Mouse (Mus musculus): Measurements from ENCODE around the gene Cpsf6.

Gene Cpsf6

DNA sequence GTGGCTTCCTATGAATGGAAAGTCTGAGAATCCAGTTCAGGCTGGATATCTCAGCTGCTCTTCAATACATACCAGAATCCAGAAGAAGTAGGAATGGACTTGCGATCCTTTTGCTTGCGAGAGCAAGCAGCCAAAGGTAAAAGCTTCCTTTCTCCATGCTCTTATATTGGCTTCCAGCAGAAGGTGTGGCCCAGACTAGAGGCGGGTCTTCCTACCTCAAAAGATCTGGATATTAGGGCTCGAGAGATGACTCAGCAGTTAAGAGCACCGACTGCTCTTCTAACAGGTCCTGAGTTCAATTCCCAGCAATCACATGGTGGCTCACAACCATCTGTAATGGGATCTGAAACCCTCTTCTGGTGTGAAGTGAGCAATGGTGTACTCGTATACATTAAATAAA lies at the start of gene Cpsf6:
Gene Cpsf6 (minus strand): TSS at position 108 of the 400 bp plus-strand sequence.
- no peak for DNase-seq (ENCODE audit: low spot score in 2 of 2)

DNA sequence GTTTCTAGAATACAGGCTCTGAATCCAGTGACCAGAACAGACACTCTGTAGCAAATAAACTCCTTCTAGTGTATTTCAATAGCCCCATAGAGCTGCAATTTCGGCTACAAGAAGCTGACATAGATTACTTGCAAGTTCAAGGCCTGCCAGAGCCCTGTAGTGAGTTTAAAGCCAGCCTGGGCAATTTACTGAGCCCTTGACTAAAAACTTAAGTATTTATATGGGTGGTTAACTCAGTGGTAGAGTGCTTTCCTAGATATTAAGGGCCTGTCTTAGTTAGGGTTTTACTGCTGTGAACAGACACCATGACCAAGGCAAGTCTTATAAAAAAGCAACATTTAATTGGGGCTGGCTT lies 46.8 kb upstream of the Cpsf6 start:
- no peak for DNase-seq (ENCODE audit: low spot score in 2 of 2)

DNA sequence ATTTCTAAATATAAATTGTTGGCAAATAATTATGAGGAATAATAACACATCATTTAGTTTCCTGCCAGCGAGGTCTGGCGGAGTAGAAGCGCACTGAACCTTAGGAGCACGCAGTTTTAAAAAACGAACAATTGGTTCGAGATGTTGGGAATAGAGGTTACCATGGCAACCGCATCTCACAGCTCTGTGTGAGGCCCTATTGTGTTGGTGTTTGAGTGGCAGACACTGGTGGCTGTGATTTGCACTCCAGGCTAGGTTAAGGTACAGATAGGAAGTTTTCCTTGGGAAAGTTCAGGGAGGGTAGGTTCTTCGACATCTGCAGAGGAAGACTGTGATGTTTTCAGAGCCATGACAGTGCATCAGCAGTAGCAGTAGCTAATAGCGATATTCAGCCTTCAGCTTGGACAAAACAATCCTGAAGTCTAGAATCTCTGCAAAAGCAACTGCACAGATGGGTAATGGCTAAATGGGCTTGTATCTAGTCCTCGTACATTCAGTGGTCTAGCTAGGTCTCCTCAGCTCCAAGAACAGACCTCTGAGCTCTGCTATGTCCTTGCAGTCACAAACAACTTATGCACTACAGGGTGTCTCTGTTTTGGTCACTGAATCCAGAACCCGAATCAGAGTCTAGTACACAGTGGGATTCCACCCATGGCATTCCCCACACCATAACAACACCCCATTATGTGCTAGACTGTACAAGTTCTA lies 46.2 kb upstream of the Cpsf6 start:
- DNase-seq (ENCODE audit: low spot score in 2 of 2), result no peak

DNA sequence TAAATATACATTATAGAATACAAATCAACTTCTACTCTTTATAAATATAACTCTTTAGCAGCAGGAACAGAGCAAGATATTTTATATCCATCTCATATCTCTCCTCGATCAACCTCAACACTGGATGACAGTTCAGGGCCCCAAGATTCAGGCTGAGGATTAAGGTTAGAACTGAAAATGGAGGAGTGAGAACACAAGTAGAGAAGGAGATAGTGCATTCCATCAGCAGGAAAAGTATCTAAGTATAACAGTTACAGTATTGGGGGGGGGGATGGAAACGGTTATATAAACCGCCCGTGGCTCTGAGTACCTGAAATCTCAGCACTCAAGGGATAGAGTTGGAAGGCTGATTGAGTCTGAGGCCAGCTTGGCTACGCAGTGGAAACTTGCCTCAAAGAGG lies 45.2 kb upstream of the Cpsf6 start:
- no peak for DNase-seq (ENCODE audit: low spot score in 2 of 2)

DNA sequence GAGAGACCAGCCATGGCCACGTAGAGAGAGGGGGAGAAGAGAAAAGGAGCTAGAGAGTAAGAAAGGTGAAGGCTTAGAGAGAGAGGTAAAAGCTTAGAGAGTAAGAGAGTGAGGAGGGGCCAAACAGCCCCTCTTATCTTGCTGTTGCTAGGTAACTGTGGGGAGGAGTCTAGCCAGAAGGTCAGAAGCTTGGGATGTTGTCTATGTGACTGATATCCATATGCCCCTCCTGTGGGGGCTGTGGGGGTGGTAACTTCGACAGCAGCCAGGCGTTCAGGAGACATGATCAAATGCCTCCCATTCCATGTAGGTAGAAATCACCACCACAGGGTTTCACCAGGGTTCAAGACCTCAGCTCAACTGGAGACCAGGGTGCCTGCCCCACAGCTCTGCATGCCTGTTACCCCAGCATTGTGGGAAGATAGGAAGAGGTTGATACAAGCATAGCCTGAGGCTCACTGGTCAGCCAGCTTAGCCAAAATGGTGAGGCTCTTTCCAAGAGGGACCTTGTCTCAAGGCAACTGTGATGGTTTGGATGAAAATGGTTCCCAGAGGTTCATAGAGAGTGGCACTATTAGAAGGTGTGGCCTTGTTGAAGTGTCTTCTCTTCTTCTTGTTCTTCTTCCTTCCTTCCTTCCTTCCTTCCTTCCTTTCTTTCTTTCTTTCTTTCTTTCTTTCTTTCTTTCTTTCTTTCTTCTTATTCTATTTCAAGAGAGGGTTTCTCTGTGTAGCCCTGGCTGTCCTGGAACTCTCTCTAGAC lies 44.5 kb upstream of the Cpsf6 start:
- no peak for DNase-seq (ENCODE audit: low spot score in 2 of 2)

DNA sequence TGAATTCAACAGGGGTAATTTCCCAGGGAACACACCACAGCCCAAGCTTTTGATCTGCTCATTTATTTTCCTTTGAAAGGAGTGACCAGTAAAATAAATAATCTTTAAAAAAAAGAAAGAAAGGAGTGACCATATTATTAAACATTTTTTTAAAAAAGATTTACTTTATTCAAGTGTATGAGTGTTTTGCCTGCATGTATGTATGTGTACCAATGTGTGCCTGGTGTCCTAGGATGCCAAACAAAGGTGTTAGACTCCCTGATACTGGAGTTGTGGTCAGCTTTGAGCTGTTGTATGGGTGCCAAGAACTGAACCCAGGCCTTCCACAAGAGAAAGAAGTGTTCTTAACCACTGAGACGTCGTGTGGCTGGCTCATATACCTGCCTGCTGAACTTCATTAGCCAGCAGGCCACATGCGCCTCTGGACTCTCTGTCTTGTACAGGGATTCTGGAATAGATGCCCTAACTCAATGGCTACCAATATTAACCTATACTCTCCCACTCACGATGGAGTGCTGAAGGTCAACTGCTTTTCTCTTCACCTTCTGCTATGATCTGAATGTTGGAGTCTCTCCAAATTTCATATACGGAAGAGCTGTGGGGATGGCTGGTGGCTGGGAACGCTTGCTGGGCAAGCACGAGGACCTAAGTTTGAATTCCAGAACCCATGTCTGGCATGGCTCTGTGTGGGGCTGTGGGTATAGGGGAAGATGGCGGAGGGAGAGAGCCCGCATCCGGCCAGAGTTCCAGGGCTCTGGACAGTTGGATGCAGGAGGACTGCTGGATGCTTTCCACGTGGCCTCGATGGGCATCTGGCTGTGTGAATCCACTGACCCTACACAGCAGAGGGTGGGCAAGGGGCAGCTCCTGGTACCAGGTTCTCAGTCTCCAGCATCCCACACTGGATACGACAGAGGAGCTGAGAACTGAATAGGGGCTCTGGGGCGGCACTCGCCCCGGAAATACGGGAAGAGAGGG lies 43.5 kb upstream of the Cpsf6 start:
- no peak for DNase-seq (ENCODE audit: low spot score in 2 of 2)

DNA sequence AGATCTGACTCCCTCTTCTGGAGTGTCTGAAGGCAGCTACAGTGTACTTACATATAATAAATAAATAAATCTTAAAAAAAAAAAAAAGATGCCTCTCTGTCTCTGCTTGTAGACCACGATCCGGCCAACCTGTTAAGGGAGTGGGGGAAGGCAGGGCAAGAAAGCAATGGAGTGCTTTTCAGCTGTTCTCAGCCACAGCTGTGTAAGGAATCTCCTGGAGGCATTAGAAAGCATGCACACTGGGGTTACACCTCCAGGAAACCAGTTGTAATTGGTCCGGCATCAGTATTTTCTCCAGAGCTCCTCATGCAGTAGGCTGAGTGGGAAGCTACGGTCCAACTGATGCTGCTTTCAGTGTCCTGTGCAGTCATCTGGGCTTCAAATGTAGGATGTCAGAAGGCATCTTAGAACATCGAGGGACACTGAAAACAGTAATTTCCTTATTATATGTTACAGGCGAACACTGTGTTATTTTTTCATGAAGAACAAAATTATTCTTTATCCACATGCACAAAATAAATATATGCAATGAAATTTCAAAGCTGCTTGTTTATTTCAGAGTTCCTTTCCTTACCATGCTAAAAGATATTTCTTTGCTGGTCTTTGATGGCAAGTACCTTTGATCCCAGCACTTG lies 42.5 kb upstream of the Cpsf6 start:
- DNase-seq (ENCODE audit: low spot score in 2 of 2), result no peak

DNA sequence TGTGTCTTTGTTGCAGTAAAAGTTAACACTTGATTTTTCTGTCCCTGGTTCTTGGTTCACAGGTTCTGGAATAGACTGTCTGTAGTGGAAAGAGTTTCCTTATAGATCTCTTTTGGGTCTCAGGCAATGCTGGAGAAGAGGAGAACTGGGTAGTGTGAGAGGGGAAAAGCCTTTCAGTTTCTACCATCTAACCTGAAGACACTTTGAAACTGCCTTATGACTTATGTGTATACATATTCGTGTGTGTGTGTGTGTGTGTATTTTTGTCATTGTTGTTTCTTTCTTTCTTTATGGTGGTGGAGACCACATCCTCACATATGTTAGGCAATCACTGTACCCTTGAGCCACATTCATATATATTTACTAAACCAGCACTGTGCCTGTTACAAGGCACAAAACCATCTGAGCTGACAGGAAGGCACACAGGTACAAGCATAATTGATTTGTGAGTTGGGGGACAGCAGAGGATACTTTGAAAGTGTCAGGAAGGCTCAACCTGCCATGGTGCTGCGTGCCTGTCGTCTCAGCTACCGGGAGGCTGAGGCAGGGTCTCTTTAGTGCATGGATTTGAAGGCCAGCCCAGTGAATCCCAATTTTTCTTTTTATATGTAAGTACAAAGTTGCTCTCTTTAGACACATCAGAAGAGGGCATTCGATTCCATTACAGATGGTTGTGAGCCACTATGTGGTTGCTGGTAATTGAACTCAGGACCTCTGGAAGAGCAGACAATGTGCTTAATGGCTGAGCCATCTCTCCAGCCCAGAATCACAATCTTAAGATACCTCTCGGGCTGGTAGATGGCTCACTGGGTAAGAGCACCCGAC lies 41.7 kb upstream of the Cpsf6 start:
- no peak for DNase-seq (ENCODE audit: low spot score in 2 of 2)

DNA sequence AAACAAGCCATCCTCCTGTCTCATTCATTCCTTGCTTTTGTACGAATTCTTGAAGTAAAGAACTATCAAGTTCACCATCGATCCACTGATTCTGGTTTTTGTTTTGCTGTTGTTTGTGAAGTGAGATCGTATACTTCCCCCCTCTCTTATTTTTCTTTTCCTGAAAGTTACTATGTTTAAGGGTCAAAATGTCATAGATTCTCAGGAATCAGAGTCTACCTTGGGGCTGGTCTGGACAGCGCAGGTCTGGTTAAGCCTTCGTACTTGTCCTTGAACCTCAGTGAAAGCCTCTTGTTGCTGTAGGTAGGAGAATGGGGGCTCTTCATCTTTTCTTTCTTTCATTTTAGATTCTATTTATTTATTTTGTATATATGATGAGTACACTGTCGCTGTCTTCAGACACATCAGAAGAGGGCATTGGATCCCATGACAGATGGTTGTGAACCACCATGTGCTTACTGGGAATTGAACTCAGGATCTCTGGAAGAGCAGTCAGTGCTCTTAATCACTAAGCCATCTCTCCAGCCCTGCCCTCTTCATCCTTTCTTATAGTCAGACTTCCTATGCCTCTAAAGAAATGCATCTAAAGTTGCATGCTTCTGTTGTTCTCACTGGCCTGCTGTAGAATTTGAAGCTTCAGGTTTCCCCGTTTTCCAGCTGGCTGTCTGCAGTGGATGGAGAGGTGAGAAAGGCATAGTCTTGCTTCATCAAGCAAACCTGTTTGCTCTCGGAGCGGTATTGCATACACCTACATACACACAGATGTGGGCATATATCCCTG lies 40.9 kb upstream of the Cpsf6 start:
- no peak for DNase-seq (ENCODE audit: low spot score in 2 of 2)

DNA sequence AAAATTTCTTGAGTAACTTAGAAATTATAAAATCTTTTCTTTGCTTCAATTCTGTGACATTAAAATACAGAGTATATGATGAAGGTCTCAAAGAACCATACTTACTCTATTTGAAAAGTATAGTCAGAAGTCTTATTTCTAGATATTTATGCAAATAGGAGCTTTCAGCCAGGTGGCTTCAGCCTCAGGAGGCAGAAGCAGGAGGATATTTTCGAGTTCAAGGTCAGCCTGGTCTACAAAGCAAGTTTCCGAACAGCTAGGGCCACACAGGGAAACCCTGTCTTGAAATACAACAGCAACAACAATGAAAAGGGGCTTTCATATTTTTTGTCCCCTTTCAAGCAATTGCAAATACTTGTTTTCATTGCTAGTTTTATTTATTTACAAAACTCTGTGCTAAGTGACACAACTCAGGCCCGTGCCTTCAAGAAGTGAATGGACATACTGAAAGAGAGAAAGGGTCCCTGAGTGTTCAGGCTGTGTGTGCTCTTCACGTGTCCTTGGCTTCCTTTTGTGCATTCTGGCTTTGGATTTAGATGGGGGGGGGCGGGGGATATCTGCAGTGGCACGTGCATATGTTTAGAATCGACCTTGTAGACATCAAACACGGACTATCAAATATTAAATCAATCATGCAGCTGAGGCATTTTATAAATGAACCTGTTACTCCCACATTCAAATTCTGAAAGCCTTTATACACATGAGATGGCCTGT lies 39.9 kb upstream of the Cpsf6 start:
- no peak for DNase-seq (ENCODE audit: low spot score in 2 of 2)

DNA sequence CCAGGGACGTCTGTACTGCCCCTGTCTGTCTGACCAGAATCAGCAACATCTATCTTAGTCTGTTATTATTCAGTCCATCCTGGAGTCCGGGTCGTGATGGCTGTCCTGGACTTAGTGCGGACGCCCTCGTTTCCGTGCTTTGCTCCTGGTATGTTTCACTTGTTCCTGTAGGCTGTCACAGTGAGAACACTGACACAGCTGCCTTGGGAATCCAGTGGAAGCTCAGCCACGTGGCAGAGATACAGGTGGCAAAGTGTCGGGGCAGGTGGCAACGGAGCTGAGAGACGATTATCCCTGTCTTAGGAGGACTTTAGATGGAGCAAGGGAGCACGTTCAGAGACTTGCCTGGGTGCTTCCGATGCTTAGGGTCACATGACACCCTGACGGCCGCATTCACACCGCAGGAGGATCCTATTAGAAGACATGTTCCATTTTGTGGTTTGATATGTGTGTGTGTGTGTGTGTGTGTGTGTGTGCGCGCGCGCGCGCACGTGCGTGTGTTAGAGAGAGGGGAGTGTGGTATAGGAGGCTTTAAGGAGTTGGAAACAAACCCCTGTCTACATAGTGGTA lies 38.9 kb upstream of the Cpsf6 start:
- no peak for DNase-seq (ENCODE audit: low spot score in 2 of 2)

DNA sequence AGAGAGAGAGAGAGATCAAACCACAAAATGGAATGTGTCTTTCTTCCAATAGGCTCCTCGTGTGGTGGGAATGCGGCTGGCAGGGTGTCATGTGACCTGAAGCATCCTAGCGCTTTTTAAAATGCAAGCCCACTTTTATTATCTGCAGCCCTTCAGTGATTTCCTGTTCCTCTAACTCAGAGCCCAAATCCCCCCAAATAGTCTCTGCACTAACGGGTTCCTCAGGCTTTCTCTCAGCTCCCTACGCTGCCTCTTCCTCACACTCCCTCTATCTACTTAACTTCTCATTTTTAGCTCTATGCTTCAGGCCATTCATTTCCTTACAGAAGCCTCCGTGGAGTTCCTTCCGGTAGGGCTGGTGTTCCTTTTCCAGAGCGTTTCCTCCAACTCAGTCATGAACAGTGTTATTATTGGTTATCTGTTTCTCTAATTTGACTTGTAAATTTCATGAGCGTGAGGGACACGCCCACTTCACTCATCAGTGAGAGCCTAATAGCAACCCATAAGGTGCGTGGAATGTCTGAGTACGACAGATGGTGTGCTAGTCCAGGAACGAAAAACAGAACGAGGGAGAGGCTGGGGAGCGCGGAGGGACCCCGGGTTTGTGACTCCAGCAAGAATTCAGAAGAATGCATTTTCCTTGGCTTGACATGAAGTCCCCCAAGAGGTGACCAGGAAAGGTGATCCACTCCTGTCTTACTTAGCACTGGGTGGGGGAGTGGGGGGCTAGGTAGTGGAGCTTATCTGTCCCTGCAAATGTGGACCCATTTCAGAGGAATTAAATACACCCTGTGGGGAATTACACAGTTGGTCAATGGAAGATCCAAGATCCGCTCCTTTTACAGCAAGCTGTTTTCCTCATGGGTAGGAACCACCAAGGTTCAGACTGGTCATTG lies 38.2 kb upstream of the Cpsf6 start:
- peak in 1 of 2 experiments; percentile 10 for DNase-seq (ENCODE audit: low spot score in 2 of 2)

DNA sequence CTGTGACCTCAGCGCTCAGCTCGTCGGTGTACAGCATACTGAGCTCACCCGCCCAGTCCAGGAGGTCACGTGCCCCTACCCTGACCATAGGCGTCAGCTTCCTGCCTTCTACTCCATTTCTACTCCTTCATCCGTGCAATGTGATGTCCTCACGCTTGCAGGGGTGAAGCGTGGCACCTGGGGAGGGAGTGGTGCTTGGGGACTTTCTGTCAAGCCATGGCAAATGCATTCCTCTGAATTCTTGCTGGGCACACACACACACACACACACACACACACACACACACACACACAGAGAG lies 37.6 kb upstream of the Cpsf6 start:
- DNase-seq (ENCODE audit: low spot score in 2 of 2), result no peak

DNA sequence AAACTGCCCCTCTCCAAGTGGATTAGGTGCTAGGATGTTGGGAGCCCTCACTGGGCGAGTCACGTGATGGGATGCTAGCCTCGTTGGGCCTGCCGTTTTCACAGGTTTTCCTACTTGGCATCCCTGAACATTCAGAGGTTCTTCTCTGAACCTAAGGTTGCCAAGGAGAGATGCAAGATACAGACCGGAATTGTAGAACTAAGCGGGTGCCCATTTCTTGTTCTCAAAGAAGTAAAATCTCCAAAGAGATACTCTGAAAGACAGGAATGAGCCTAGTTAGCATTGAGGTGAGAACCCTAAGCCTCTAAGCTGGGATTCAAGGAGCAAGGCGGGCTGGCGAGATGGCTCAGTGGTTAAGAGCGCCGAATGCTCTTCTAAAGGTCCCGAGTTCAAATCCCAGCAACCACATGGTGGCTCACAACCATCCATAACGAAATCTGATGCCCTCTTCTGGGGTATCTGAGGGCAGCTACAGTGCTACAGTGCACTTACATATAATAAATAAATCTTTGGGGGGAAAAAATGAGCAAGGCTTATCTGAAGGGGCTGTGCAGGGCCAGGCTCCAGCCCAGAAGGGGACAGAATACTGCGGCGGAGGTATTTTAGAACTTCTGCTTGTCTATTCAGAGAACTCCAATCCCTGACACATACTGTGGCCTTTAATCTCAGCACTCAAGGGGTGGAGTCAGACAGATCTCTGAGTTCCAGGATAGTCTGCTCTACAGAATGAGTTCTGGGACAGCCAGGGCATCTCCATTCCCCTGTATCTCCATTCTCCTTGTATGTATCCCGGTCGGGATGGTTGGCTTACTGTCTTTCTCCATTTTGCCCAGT lies 37.0 kb upstream of the Cpsf6 start:
- no peak for DNase-seq (ENCODE audit: low spot score in 2 of 2)

DNA sequence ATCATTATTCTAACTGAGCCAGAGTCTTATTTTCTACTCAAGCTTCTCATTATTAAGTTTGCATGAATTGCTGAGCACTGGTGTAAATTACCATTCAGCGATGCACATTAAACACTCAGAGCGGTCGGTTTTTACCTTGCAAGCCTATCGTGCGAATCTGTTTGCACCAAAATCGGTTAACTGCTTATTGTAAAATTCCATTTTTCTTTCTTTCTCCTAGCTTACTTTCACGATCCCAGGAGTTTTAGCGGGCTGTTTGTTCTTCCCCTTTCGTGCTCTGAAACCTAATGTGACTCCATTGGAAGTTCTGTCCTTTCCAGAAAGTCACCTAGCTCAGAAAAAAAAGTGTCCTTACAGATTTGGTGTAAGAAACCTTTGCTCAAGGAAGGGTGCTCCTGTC lies 36.3 kb upstream of the Cpsf6 start:
- no peak for DNase-seq (ENCODE audit: low spot score in 2 of 2)

DNA sequence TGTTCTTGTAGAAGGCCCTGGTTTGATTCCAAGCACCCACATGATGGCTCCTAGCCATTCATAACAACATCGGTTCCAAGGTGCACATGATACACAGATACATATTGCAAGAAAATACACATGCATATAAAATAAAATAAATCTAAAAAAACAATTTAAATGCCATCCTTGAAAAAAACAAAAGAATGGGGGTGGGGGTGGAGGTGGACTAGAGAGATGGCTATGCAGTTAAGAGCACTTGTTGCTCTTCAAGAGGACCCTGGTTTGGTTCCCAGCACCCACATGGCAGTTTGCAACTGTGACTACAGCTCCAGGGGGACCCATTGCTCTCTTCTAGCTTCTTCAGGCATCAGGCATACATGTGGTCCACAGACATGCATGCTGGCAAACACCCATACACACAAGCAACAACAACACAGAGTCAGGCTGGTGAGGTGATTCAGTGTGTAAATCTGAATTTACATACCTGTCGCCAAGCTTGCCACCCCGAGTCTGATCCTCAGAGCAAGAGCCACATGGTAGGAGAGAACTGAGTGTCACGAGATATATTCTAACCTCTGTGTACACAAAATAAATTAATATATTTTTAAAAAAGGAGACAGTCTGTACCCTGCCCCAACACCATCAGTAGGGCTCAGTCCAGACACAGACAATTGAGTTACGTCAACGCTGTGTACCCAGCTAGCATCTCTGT lies 35.7 kb upstream of the Cpsf6 start:
- DNase-seq (ENCODE audit: low spot score in 2 of 2), result no peak

DNA sequence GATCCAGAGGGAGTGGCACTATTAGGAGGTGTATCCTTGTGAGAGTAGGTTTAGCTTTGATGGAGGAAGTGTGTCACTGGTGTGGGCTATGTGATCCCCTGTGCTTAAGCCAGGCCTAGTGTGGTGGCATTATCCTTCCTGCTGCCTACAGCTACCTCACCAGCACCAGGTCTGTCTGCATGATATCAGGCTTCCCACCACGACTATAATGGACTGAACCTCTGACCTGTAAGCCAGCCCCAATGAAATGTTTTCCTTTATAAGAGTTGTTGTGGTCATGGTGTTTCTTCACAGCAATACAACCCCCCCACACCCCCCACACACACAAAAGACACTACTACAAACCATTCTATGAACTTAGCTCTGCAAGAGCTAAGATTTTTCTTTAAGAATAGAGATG lies 34.9 kb upstream of the Cpsf6 start:
- no peak for DNase-seq (ENCODE audit: low spot score in 2 of 2)
